Mouse (Mus musculus) gastrocnemius, postnatal 25 days (tissue): ENCODE data around the gene Myh10. TPM values are rescaled to one million over a fixed set of nuclear protein-coding genes. Genes with fewer than 3 reads are reported as not detected.

Experiments
- DNase-seq: peaks from one replicate; pipeline ENCODE4 v3.0.0; 2022
- total RNA-seq, 2 experiments: library from RNA; stranded (reverse); gene quantifications; 1 replicate in 1 of 2; 2 replicates in 1 of 2; pipeline ENCODE4 v1.2.3; 2021

Myh10 gene
- total RNA-seq, 2 experiments from 2014 or later = 18.7 to 20.5 TPM

DNA sequence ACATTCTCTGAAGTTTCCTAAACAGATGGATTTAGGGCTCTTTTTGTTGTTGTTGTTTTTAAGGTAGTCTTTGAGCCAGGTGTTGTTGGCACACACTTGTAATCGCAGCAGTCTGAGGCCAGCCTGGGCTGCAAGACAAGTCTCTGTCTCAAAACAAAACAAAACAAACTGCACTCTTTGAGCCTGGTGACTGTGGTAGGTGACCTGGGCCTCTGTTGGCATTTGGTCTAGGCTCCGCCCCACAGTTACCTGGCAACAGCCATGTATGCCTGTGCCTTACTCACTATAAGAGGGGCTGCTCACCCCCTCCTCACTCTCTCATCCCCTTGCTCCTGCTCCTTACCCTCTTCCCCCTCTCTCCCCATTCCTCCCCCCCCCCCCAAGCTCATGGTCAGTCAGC is 170.9 kb downstream of the Myh10 start:
- no peak for DNase-seq

DNA sequence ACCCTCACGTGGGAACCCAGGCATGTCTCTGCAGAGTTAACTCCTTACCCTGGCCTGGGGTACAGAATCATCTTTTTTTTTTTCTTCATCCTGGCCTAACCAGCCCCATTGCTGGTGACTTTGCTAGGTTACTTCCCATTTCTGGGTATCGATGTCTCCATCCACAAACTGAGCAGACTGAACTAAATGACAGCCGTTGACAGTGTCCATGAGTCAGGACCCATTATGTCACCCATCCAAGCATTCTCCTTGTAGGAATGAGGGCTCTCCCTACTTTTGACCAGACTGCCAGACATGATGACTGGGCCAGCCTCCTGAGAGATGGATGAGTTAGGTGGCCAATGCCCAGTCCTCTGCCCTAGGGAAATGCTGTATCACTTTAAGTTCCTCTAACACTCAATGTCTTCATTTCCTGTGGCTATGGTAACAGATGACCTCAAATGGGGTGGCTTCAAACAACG is 172.3 kb downstream of the Myh10 start:
- DNase-seq = no peak

DNA sequence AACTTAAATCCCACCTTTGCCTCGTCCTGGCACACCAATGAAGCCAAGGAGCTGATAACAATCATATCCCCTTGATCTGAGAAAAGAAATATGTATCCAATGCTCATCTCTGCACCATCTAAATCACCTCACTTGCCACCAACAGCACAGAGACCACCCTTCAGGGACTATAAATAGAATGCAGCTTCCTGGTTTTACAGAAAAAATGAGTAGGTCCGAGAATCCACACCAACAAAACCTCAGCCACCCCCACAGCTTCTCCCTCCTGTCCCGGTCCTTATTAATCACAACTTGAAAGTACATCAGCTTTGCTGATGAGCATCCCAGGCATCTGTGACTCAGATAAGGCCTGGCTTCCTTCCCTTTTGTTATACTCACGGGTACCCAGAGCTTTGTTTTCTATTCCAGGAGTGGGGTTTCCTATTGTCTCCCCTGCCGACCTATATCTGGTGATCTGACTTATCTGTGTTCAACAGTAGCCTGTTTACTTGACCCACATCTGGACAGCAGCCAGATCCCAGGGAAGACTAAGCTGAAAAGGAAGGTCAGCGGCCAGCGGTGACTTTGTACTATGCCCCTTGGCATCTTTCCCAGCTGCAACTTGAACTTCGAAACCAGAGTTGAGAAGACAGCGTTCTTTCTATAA is 173.3 kb downstream of the Myh10 start:
- peak; percentile 86 for DNase-seq

Other genes starting within 250 kb of the Myh10 start
- gene Pik3r6, start 188.5 kb upstream of the Myh10 start, total RNA-seq = 1 to 10 TPM; 1.5 to 3.4 TPM
- gene Mfsd6l, start 135.4 kb upstream of the Myh10 start, total RNA-seq = not detected
- gene Ccdc42, start 104.5 kb upstream of the Myh10 start, total RNA-seq = not detected
- gene Ndel1, start 180.3 kb downstream of the Myh10 start, total RNA-seq = 10 to 100 TPM; 69.4 to 71.0 TPM
- gene Rnf222, start 197.0 kb downstream of the Myh10 start, total RNA-seq = not detected
- 100 to 1,000 TPM; 573 to 637 TPM for gene Rpl26, start 210.0 kb downstream of the Myh10 start, total RNA-seq
- not detected for gene Odf4, start 235.5 kb downstream of the Myh10 start, total RNA-seq